Mouse (Mus musculus) kidney, postnatal 10 days (tissue): Measurements from ENCODE around the gene Tfr2.
A peak's percentile ranks its signal among the peaks of the same experiment; 100 is the strongest.

Source experiments
- DNase-seq: peaks from one replicate; pipeline ENCODE4 v3.0.0; 2021; ENCODE audit warnings: mixed read lengths

The Tfr2 gene

DNA sequence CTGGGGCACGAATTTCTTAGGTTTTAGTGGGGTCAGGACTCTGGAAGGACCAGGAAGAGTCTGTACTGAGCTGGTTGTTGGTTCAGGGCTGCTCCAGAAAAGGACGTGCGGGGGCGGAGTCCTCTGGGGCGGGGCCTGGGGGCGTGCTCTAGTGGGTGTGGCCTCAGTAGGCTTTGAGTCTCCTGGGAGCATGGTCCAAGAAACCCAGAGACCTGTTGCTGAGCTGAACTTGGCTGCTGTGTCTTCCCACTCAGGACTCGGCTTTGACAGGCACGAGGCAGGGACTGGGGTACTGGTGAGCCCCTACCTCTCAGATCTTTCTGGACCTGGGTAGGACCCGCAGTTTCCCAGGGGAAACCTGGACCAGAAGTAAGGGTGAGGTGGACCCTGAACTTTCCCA is at the start of gene Tfr2:
TSS of gene Tfr2 (plus strand) at position 176 of the 400 bp plus-strand sequence.
- DNase-seq, result peak; percentile 54

DNA sequence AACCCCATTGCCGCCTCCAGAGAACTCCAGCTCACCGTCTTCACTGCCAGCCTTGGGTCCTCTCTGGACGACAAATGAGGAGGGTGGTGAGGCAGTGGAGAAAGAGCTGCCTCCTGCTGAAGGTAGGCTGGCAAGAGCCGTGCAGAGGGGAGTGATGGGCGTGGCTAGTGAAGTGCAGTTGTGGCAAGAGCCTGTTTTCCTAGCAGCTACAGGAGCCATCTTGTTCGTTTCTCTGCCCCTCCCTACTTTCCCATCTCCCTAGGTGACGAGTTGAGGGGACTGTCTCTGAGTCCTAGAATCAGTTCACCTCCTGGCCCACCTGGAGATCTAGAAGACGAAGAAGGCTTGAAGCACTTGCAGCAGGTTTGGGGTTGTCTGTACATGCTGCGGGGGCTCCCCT is 47.8 kb upstream of the Tfr2 start:
- no peak for DNase-seq

DNA sequence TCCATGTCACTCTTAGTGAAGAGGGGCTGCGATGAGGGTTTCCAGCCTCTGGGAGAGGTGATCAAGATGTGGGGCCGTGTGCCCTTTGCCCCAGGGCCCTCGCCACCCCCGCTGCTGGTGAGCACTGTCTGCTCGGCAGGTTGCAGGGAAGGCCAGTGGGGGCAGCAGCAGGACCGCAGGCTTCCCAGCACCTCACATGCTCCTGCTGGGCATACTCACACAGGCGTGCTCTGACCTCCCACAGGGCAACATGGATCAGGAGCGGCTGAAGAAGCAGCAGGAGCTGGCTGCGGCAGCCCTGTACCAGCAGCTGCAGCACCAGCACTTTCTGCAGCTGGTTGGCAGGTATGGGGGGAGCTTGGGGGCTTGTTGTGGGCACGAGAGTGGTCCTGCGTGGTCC is 46.9 kb upstream of the Tfr2 start:
- no peak for DNase-seq

DNA sequence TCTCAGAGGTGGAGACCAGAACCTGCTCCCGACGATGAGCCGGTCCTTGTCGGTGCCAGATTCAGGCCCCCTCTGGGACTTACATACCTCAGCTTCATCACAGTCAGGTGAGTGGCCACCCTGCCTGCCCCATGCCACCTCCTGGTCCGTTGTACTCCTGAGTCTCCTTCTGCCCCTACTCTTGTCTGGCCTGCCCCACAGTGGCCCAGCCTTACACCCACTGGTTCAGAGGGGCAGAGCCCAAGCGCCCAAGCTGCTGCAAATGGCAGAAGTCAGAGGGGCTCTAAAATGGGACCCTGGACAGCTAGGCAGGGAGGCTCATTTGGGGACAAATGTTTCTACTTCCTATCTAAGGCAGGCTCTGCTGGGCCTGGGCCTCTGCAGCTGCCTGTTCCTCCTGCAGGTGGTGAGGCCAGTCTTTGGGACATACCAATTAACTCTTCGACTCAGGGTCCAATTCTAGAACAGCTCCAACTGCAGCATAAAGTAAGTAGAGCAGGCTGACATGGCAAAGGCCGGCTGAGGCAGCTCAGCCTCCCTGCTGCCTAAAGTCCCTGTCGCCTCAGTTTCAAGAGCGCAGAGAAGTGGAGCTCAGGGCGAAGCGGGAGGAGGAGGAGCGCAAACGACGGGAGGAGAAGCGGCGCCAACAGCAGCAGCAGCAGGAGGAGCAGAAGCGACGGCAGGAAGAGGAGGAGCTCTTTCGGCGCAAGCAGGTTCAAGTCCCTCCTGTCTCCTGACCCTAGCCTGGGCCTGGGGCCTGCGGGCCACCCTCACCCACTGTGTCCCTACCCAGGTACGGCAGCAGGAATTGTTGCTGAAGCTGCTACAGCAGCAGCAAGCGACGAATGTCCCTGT is 46.0 kb upstream of the Tfr2 start:
- DNase-seq, result no peak

DNA sequence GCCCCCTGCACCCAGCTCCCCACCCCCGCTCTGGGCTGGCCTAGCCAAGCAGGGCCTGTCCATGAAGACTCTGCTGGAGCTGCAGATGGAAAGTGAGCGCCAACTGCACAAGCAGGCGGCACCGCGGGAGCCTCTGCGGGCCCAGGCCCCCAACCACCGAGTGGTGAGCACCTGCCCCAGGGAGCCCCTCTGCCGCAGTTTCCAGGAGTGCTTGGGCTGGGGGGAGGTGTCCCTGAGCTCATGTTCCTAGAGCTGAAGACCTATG is 45.5 kb upstream of the Tfr2 start:
- DNase-seq, result no peak

DNA sequence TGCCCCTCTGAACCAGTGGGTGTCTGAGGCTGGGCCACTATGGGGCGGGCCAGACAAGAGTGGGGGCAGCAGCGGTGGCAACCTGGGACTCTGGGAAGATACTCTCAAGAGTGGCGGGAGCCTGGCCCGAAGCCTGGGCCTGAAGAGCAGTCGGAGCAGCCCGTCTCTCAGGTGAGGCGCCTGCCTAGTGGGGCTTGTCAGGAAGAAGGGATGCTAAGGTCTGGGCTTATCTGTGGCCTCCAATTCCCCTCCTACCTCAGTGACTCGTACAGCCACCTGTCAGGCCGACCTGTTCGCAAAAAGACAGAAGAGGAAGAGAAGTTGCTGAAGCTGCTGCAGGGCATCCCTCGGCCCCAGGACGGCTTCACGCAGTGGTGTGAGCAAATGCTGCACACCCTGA is 45.0 kb upstream of the Tfr2 start:
- peak; percentile 19 for DNase-seq

DNA sequence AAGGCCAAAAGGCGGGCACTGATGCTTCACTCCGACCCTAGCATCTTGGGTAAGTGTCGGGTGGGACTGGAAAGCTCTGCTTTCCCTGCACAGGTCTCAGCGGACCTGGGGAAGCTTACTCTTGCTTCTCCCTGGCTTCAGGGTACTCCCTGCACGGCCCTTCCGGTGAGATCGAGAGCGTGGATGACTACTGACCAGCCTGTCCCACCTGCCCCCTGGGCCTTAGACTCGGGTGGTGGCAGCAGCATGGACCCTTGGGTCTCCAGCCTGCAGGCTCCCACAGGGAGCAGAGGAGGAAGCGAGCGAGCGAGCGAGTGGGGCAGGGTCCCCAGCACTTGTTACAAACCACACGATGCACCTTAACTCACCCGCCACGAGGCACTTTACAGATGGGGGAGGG is 44.1 kb upstream of the Tfr2 start:
- peak; percentile 18 for DNase-seq

DNA sequence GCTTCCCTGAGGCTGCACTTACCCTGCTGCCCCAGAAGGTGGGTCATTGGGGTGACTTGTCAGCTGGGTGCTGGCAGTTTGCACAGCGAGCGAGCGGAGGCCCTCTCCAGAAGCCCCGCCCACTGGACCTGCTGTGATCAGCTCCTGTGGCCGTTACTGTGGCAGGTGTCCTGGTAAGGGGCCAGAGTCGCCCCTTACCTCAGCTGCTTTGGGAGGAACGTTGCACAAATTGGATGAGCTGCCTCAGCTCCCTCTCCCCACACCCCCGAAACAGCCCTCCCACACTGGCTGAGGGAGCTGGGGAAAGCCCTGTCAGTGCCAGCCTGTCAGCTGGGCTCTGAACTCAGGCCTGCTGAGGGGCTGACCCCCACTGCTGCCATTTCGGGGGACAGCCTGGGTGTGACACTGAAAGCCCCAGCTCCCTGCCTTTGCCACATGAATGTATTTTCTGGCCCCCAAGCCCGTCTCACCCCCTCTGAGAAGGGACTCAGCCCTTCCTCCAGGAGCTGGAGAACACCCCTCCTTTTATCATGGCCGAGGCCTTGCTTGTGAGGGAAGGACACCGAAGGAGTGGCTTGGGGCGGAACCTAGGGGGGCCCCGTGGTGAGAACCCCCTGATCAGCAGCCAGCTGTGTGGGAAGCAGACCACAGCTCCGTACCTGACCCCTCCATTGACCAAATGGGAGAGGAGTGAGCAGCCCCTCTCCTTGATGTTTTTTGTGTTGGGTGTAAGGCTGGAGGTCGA is 43.3 kb upstream of the Tfr2 start:
- peak; percentile 74 for DNase-seq

DNA sequence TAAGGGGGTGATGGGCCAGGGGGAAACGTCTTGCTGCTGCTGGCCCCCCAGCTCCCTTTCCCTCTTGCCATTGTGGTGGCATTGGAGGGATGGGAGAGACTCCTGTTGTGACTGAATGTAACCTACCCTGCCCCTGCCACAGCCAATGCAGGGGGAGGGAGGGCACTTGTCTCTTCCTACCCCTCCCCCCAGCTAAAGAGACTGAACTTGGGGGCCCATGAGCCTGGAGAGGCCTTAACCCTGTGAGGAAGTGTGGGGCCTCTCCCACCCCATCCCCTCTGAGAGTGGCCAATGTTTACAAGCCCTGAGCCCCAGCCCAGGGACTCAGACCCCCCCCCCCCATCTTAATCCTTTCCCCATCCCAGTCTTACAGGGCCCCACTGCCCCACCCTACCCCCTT is 42.2 kb upstream of the Tfr2 start:
- peak; percentile 13 for DNase-seq

DNA sequence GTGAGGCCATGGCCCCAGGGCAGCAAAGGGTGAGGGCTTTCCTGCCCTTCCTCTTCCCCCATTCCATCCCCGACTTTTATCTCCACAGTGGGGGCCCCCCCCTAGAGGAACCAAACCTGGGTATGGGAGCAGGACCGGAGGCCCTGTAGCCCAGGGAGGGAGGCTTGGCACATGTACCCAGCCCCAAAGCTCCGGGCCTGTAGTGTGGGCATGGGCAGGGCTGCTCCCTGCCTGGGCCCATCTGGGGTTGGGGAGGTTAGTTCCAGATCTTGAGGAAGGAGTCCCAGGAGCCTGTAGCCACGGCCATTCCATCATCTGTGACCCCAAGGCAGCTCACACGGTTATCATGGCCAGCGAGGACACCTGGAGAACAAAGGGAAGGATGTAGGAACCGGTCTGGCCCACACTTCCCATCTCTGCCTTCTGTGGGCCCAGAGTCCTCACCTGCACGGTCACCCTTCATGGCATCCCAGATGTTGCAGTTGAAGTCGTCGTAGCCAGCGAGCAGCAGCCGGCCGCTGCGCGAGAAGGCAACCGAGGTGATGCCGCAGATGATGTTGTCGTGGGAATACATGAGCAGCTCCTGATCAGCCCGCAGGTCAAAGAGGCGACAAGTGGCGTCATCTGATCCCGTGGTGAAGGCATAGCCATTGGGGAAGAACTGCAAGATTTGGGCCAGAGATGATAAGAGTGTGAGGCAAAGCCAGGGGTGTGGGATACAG is 41.2 kb upstream of the Tfr2 start:
- peak; percentile 30 for DNase-seq

DNA sequence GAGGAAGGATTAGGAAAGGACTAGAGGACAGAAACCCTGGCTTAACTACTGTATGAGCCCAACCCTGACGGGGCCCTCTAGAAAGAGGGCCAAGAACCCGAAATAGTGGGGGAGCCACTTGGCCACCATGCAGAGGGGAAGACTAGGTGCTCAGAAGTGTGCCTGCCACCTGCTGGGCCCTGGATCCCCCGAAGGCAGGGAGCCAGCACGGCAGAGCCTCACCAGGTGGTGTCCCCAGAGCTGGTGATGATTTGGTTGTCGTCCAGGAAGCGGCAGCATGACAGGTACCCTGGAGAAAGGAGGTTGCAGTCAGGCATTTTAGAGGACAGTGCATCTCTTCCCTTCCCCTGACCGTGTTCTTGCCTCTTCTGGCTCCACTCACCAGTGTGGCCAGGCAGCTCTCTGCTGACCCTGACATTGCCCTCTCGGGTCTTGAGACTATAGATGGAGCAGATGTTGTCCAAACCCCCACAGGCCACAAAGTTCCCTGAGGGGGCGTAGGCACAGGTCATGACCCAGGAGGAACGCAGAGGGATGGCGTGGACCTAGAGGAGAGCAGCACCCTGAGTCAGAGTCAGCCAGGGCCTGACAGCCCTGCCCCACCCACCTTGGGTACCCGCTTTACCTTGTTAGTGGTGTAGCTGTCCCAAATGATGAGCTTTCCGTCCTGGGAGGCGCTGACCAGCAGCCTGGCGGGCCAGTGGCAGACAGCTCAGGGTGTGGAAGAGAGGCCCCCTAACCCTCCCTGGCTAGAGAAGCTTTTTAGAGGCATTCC is 40.2 kb upstream of the Tfr2 start:
- DNase-seq, result peak; percentile 37

DNA sequence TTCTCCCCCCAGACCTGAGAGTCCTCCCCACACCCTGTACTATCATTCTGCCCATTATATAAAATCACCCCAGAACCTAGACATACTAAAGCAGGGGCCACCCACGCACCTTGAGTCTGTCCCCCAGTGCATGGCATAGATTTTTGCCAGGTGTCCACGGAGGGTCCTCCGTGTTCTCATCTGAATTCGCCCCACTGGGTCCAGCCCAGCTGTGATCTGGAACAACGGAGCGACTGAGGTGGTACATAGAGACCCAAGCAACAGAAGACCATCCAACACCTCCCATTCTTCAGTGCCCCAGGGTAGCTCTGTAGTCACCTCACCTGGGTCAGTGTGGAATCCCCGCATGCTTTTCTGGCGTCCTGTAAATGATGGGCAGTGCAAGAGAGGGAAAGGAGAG is 39.6 kb upstream of the Tfr2 start:
- peak; percentile 12 for DNase-seq

DNA sequence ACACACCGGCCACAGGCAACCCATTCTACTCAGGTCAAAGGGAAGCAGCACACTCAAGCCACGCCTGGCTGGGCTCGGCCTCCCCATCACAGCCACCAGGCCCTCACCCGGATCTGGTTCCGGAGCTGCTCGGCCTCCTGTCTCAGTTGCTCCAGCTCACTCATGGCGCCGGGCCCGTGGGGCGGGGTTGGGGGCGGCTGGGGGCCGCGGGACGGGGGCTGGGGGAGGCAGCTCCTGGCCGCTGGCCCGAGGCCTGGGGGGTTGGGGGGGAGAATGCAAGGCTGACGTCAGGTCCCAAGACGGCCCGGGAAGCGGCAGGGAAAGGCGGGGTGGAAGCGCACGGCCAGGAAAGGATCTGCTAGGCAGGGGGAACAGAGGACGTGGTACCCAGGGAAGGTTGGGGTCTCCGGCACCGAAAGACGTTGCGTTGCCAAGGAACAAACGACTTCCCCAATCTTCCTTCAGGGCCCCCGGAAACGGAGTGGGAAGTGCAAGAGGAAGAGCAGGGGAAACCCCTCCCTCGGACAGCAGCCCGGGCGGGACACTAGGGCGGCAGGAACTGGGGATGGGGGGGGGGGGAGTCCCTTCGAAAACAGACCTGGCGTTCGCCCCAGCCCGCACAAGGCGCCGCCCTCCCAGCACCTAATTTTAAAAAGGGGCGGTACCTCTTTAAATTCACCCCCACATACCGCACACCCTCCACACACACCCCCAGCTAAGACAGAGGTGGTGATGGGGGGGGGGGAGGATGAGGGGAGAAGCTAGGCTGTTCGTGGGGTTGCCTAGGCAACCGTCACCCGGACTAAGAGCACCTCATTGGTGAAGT is 38.8 kb upstream of the Tfr2 start:
- peak; percentile 88 for DNase-seq

DNA sequence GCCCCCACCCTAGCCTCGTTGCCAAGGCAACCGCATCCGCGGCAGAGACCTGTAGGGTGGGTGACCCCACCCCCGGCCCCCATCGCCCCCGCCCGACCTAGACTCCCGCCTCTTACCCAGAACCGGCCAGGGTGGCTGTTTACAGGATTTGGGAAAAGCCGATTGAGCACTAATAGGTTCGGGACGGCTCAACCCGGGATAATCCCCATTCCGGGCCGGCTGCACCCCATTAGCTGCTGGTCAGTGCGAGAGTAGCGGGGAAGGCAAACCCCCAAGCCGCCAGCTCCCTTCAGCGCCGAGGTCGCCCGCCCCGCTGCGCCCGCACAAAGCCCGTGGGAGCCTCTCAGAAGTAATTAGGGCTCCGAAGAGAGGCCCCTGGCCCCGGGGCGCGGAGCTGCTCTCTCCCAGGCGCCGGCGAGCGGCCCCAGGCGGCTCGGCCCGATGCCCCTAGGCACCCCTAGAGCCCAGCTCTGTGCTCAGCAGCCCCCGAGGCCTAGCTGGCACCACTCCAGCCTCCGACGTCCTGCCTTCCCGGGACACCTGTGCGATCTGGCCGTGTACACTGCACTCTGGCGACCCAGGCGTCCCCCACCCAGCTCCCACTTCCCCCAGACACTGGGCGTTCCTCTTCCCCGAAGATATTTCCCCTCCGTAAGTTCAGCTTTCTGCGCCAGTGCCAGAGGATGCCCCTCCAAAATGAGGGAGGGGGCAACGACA is 38.1 kb upstream of the Tfr2 start:
- DNase-seq, result peak; percentile 81

DNA sequence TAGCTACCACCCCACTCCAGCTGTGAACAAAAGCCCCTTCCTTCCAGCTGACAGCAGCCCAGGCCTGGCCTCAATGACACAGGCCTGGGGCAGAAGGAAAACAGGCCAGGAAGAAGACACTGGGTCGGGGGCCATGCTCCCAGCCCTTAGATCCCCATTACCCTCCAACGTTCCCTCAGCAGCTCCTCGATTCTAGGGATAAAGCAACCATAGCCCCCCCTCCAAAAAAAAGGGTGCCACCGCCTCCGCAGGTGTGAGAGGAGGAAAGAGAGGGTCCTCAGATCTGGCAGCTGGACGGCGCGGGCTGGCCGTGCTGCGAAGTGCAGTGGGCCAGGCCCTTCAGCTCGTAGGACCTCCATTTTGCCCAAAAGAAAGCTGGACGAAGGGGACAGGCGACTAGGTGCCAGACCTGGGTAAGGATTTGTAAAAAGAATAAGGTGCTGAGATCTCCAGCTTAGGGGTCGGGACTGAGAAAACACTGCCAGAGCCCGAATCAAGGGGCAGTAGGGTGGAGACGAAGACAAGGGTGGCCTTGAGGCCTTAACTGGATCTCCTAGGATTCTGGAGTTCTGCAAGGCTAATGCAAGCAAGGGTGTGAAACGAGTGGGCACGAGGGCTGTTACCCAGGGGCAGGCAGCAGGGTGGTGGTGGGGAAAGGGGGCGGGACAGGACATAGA is 37.4 kb upstream of the Tfr2 start:
- DNase-seq, result peak; percentile 56

DNA sequence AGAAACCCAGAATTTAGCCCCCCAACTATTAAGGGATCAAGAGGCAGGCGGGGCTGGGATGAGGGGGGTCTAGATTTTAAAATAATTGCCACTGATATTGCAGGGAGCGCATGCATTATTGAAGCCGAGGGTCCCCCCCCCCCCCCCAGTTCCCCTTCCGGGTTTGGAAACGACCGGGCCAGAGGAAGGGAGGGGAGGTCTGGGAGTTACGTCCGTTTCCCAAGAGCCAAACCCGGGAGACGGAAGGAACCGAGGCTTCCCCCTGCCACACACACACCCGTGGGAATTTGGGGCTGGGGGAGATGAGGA is 36.9 kb upstream of the Tfr2 start:
- no peak for DNase-seq

DNA sequence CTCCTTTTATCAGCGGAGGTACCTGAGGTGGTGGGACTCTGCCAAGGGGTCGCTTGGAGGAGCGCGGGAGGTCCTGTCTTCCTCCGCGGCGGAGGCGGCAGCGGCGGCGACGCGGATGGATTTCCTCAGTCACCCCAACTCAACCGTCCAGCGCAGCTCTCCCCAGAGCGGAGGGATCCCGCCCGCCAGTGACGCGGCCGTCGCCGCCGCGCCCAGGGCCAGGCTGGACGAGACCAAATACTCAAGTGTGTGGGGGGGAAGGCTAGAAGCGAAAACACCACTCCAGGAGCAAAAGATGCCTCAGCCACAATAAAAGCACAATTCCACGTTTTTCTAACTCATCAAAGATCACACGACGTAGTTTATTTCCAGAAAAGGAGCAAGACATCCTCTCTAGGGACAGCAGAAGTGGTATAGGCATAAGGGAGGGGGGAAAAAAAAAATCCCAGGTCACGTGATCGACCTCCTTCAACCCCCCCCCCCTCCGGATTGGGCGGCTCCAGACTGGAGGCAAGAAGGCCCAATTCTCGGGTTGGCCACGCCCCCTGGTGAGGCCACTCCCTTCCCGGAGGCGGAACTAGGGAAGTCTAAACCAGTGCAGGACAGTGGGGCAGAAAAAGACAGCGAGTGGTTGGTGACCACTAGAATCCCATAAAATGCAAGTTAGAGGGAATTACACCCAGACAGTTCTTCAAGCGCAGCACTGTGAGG is 36.4 kb upstream of the Tfr2 start, which contains the start of the genes Epo and Gnb2:
TSS of gene Epo (minus strand) at position 126 of the 711 bp plus-strand sequence.
TSS of gene Gnb2 (minus strand) at position 394 of the 711 bp plus-strand sequence.
- peak; percentile 100 for DNase-seq

DNA sequence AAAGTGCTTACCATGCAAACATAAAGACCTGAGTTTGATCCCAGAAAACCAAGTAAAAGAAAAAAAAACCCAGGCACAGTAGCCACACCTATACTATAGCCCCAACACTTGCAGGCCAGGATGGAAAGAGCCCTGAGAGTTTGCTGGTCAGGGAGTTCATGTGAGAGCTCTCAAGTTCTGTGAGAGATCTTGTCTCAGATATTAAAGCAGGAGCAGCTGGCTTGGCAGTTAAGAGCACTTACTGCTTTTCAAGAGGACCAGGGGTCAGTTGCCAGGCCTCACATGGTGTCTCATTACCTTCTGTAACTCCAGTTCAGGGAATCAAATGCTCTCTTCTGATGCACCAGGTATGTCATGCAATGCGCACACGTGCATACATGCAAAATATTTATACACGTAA is 34.9 kb upstream of the Tfr2 start:
- peak; percentile 6 for DNase-seq

DNA sequence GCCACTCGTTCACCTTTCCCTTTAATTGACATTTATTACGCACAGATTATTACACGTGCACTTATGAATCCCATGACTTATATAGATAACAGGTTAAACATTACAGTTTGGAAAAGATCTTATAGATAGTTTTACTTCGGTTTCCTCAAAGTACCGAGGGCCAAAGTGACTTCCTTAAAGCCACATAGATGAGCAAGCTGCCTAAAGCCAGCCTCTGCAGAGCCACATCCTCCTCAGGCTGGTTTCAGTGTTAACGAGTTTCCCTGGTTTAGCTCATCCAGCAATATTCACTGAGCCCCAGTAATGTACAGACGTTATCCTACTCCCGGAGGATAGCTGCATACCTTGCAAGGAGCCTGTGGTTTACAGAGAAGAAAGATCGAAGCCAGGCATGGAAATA is 34.3 kb upstream of the Tfr2 start:
- peak; percentile 3 for DNase-seq

DNA sequence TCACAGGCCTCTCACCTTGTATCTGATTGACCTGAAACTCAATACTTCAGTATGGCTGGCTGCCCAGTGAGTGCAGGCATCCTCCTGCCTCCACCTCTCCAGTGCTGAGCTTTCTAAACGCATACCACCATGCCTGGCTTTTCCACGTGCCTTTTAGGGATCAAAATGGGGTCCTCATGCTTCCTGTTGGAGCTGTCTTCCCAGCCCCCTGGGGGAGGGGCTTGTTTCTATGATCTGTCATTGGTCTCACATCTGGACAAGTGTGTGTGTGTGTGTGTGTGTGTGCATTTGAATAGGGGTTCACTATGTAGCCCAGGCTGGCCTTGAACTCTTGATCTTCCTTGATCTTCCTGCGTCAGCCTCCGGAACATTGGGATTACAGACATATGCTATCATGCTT is 32.2 kb upstream of the Tfr2 start:
- DNase-seq, result peak; percentile 3
